Mouse (Mus musculus) G1E (cell line): ENCODE measurements at regions not wholly inside any gene's neighbourhood (a gene's known extent, or its start where the extent isn't known, plus 50 kb on each side); places are given as distances from the start of the nearest gene placed in this dataset.

Experiments used
- ATAC-seq: 2 replicates; pipeline ENCODE4 v1.8.0; 2016; ENCODE audit warnings: mild to moderate bottlenecking; ENCODE audit not compliant: insufficient number of reproducible peaks, poor library complexity, low FRiP score, severe bottlenecking; ENCODE audit errors: extremely low read depth
- DNase-seq: peaks from one replicate; pipeline ENCODE4 v3.0.0; 2012; ENCODE audit warnings: low spot score
- H3K27me3 ChIP-seq: 2 replicates; pipeline ENCODE4 v1.6.1; 2012; ENCODE audit warnings: mild to moderate bottlenecking, low read length, inconsistent platforms; ENCODE audit not compliant: insufficient read depth
- H3K36me3 ChIP-seq: replicated peaks from 2 replicates; pipeline ENCODE3; 2012; ENCODE audit warnings: mild to moderate bottlenecking, inconsistent platforms
- H3K4me1 ChIP-seq: 2 replicates; pipeline ENCODE4 v1.6.1; 2012; ENCODE audit warnings: low read depth, low read length, inconsistent platforms, mixed read lengths; ENCODE audit not compliant: insufficient read depth
- H3K4me3 ChIP-seq: 2 replicates; pipeline ENCODE4 v1.5.1; 2012; ENCODE audit warnings: low read depth, mild to moderate bottlenecking, inconsistent platforms, low read length, moderate library complexity, mixed read lengths
- H3K9me3 ChIP-seq: replicated peaks from 2 replicates; pipeline ENCODE4 v1.6.1; 2012; ENCODE audit warnings: inconsistent platforms
- CTCF ChIP-seq: IDR thresholded peaks from 2 replicates; pipeline ENCODE4 v1.5.1; 2012; ENCODE audit warnings: low read depth, low read length, inconsistent platforms, mixed read lengths
- GATA1 ChIP-seq: IDR thresholded peaks from 2 replicates; pipeline ENCODE4 v1.6.1; 2012; ENCODE audit warnings: borderline replicate concordance, low read length, inconsistent platforms, mixed read lengths
- GATA2 ChIP-seq: IDR thresholded peaks from 2 replicates; pipeline ENCODE4 v1.6.1; 2012; ENCODE audit warnings: low read depth, low read length, inconsistent platforms, borderline replicate concordance
- POLR2AphosphoS5 ChIP-seq: IDR thresholded peaks from 2 replicates; pipeline ENCODE4 v1.6.1; 2012; ENCODE audit warnings: low read depth, low read length, inconsistent platforms; ENCODE audit not compliant: insufficient replicate concordance
- TAL1 ChIP-seq: conservative IDR thresholded peaks from 2 replicates; pipeline ENCODE4 v1.6.1; 2012; ENCODE audit warnings: low read depth, low read length, inconsistent platforms, mixed read lengths

GRCm38 (mm10) chr9:73173589-73174247, 60.5 kb downstream of the Rsl24d1 start:
- Histone ChIP-seq H3K4me1 (peaks cover 7% of the 10 kb centered on the region), H3K36me3 (no peaks in the 10 kb centered on the region), H3K27me3 (peaks cover 10% of the 10 kb centered on the region), H3K4me3 (no peak overlapping the region), H3K9me3 (peaks cover 3% of the 10 kb centered on the region; the same call in 1 of the 2 replicates)
- no peak for DNase-seq
- TF ChIP-seq TAL1 (no peak), GATA1 (no peak), GATA2 (no peak), POLR2AphosphoS5 (no peak), CTCF (no peak)
- ATAC-seq, result no peak

- TF ChIP-seq CTCF (no peak), POLR2AphosphoS5 (no peak), TAL1 (no peak), GATA2 (no peak), GATA1 (no peak)
- DNase-seq (no peak), ATAC-seq (no peak)
- H3K36me3 ChIP-seq, result no peaks in the 10 kb centered on the region
- no peak overlapping the region for H3K4me3 ChIP-seq
- H3K4me1 ChIP-seq, result peaks cover 7% of the 10 kb centered on the region
- H3K9me3 ChIP-seq, result peaks cover 1% of the 10 kb centered on the region; the same call in 1 of the 2 replicates
- no peaks in the 10 kb centered on the region for H3K27me3 ChIP-seq
Measured at GRCm38 (mm10) chr9:73176645-73177044, 63.4 kb downstream of the Rsl24d1 start.

- no peaks in the 10 kb centered on the region for H3K9me3 ChIP-seq
- DNase-seq, result no peak
- no peak for ATAC-seq
- H3K4me3 ChIP-seq, result no peak overlapping the region
- H3K36me3 ChIP-seq, result no peaks in the 10 kb centered on the region
- H3K27me3 ChIP-seq, result no peaks in the 10 kb centered on the region
- H3K4me1 ChIP-seq, result no peaks in the 10 kb centered on the region
- no peak for TF ChIP-seq GATA1
- no peak for TF ChIP-seq CTCF
- TF ChIP-seq POLR2AphosphoS5, result no peak
- no peak for TF ChIP-seq TAL1
- TF ChIP-seq GATA2, result no peak
Measured at GRCm38 (mm10) chr9:73183356-73183755, 70.1 kb downstream of the Rsl24d1 start.

- H3K9me3 ChIP-seq, result no peaks in the 10 kb centered on the region
- H3K36me3 ChIP-seq, result no peaks in the 10 kb centered on the region
- H3K4me1 ChIP-seq, result no peaks in the 10 kb centered on the region
- no peaks in the 10 kb centered on the region for H3K27me3 ChIP-seq
- no peak overlapping the region for H3K4me3 ChIP-seq
- TF ChIP-seq GATA1 (no peak), TAL1 (no peak), CTCF (no peak), POLR2AphosphoS5 (no peak), GATA2 (no peak)
- ATAC-seq (no peak; the same call in 1 of the 2 replicates), DNase-seq (no peak)
Measured at GRCm38 (mm10) chr9:73184908-73185307, 71.7 kb downstream of the Rsl24d1 start.

- TF ChIP-seq GATA1, result no peak
- TF ChIP-seq TAL1, result no peak
- no peak for TF ChIP-seq POLR2AphosphoS5
- TF ChIP-seq GATA2, result no peak
- no peak for TF ChIP-seq CTCF
- Histone ChIP-seq H3K9me3 (no peaks in the 10 kb centered on the region), H3K36me3 (no peaks in the 10 kb centered on the region), H3K4me3 (no peak overlapping the region), H3K27me3 (peaks cover 2% of the 10 kb centered on the region; the same call in 1 of the 2 replicates), H3K4me1 (no peaks in the 10 kb centered on the region)
- no peak for ATAC-seq
- no peak for DNase-seq
Measured at GRCm38 (mm10) chr9:73192271-73192785, 79.1 kb downstream of the Rsl24d1 start.

- ATAC-seq (no peak), DNase-seq (no peak)
- H3K36me3 ChIP-seq, result no peaks in the 10 kb centered on the region
- no peaks in the 10 kb centered on the region for H3K4me1 ChIP-seq
- H3K27me3 ChIP-seq, result no peaks in the 10 kb centered on the region
- TF ChIP-seq TAL1, result no peak
- no peak for TF ChIP-seq POLR2AphosphoS5
- TF ChIP-seq GATA1, result no peak
- no peak for TF ChIP-seq GATA2
- no peak for TF ChIP-seq CTCF
- no peaks in the 10 kb centered on the region for H3K9me3 ChIP-seq
- no peak overlapping the region for H3K4me3 ChIP-seq
Measured at GRCm38 (mm10) chr9:73198261-73199085, 85.2 kb downstream of the Rsl24d1 start.
